Mouse (Mus musculus) brown adipose tissue, adult 24 weeks (tissue): Measurements from ENCODE around the gene Uggt2. TPM values are rescaled to one million over a fixed set of nuclear protein-coding genes. Genes with fewer than 3 reads are reported as not detected.
"Not testable (repeated sequence)": the region's sequence is repeated elsewhere in the genome, so short reads cannot be mapped to it uniquely, and the experiment has no call there.

ENCODE experiments used
- H3K27ac ChIP-seq: fragments of 200-500 bp; replicated peaks from 2 replicates; pipeline ENCODE4 v1.5.1; 2012; ENCODE audit warnings: low read depth, mild to moderate bottlenecking, low read length
- H3K4me1 ChIP-seq: fragments of 200-500 bp; 2 replicates; pipeline ENCODE4 v1.6.1; 2012; ENCODE audit warnings: low read length, mixed read lengths; ENCODE audit not compliant: control insufficient read depth, insufficient read depth, insufficient read length
- H3K4me3 ChIP-seq: fragments of 200-500 bp; 2 replicates; pipeline ENCODE4 v1.5.1; 2012; ENCODE audit warnings: low read depth, mild to moderate bottlenecking, low read length, moderate library complexity; ENCODE audit not compliant: insufficient read depth
- polyA plus RNA-seq: library from polyadenylated mRNA; stranded (reverse); fragments of >200 nt; gene quantifications from 2 replicates; pipeline ENCODE4 v1.2.4, GENCODE M21; 2012; ENCODE audit not compliant: missing spikeins, insufficient read depth, insufficient read length

Uggt2 gene
- polyA plus RNA-seq, 1 experiment = 21.4 TPM

GRCm38 (mm10) chr14:119007103-119007951 is 91.9 kb downstream of the Uggt2 start:
- H3K4me3 ChIP-seq = peak overlapping the region; percentile 61
- H3K27ac ChIP-seq = no peak overlapping the region
- no peaks in the 10 kb centered on the region for H3K4me1 ChIP-seq

GRCm38 (mm10) chr14:119006441-119007102 is 92.7 kb downstream of the Uggt2 start:
- H3K4me3 ChIP-seq = peak overlapping the region; percentile 57
- H3K4me1 ChIP-seq = no peaks in the 10 kb centered on the region
- no peak overlapping the region for H3K27ac ChIP-seq

- Histone ChIP-seq H3K27ac (no peak overlapping the region), H3K4me1 (no peaks in the 10 kb centered on the region), H3K4me3 (no peak overlapping the region)
These were observed 93.4 kb downstream of the Uggt2 start for GRCm38 (mm10) chr14:119005834-119006233.

GRCm38 (mm10) chr14:119003320-119003719 is 95.9 kb downstream of the Uggt2 start:
- Histone ChIP-seq H3K4me1 (no peaks in the 10 kb centered on the region), H3K27ac (no peak overlapping the region), H3K4me3 (no peak overlapping the region)

GRCm38 (mm10) chr14:118995226-118995925 is 103.9 kb downstream of the Uggt2 start:
- Histone ChIP-seq H3K27ac (no peak overlapping the region), H3K4me1 (no peaks in the 10 kb centered on the region), H3K4me3 (no peak overlapping the region)

- Histone ChIP-seq H3K27ac (no peak overlapping the region), H3K4me1 (no peaks in the 10 kb centered on the region), H3K4me3 (no peak overlapping the region)
These were observed 111.4 kb downstream of the Uggt2 start for GRCm38 (mm10) chr14:118987523-118988496.

- H3K27ac ChIP-seq = no peak overlapping the region
- no peak overlapping the region for H3K4me3 ChIP-seq
- no peaks in the 10 kb centered on the region for H3K4me1 ChIP-seq
These were observed 112.3 kb downstream of the Uggt2 start for GRCm38 (mm10) chr14:118986653-118987522.

GRCm38 (mm10) chr14:118984161-118984560 is 115.1 kb downstream of the Uggt2 start:
- Histone ChIP-seq H3K27ac (no peak overlapping the region), H3K4me1 (no peaks in the 10 kb centered on the region), H3K4me3 (no peak overlapping the region)

- H3K4me1 ChIP-seq = no peaks in the 10 kb centered on the region
- H3K27ac ChIP-seq = no peak overlapping the region
- H3K4me3 ChIP-seq = no peak overlapping the region
These were observed 115.8 kb downstream of the Uggt2 start for GRCm38 (mm10) chr14:118983396-118983795.

GRCm38 (mm10) chr14:118982429-118983045 is 116.7 kb downstream of the Uggt2 start:
- H3K27ac ChIP-seq, H3K4me3 ChIP-seq, H3K4me1 ChIP-seq: not testable (repeated sequence)

GRCm38 (mm10) chr14:118981711-118982428 is 117.4 kb downstream of the Uggt2 start:
- not testable (repeated sequence) for H3K4me1 ChIP-seq, H3K4me3 ChIP-seq, H3K27ac ChIP-seq

- no peaks in the 10 kb centered on the region for H3K4me1 ChIP-seq
- H3K27ac ChIP-seq = no peak overlapping the region
- H3K4me3 ChIP-seq = no peak overlapping the region
These were observed 118.3 kb downstream of the Uggt2 start for GRCm38 (mm10) chr14:118980890-118981289.

GRCm38 (mm10) chr14:118980358-118980757 is 118.9 kb downstream of the Uggt2 start:
- Histone ChIP-seq H3K27ac (no peak overlapping the region), H3K4me1 (no peaks in the 10 kb centered on the region), H3K4me3 (no peak overlapping the region)
